Mouse (Mus musculus) CH12.LX (cell line): Measurements from ENCODE around the gene Gmfg.

ENCODE experiments used
- EP300 ChIP-seq: IDR thresholded peaks from 2 replicates; pipeline ENCODE4 v1.6.1; 2011; ENCODE audit warnings: low read length, improper control_type of control experiment
- NELFE ChIP-seq: IDR thresholded peaks from 2 replicates; pipeline ENCODE4 v1.6.1; 2011; ENCODE audit warnings: low read depth, low read length, improper control_type of control experiment

GRCm38 (mm10) chr7:28476191-28476590, 38.9 kb downstream of the Gmfg start:
- TF ChIP-seq EP300 (no peak), NELFE (no peak)
